Mouse (Mus musculus) liver, adult 2 months (tissue): ENCODE measurements around the gene Ppp3ca. TPM values are rescaled to one million over a fixed set of nuclear protein-coding genes. Genes with fewer than 3 reads are reported as not detected.

Experiments used
- DNase-seq: peaks from one replicate; pipeline ENCODE4 v3.0.0-alpha.2; 2011; ENCODE audit warnings: low read depth, low spot score; ENCODE audit errors: extremely low read depth
- H3K27ac ChIP-seq: fragments of 200-500 bp; replicated peaks from 2 replicates; pipeline ENCODE4 v1.5.1; 2012; ENCODE audit warnings: low read depth, mild to moderate bottlenecking, control low read depth, inconsistent platforms, low read length; ENCODE audit not compliant: insufficient read depth
- H3K27me3 ChIP-seq: fragments of 200-500 bp; 2 replicates; pipeline ENCODE4 v1.6.1; 2012; ENCODE audit warnings: mild to moderate bottlenecking, moderate library complexity, low read length, inconsistent platforms; ENCODE audit not compliant: control insufficient read depth, insufficient read depth
- H3K36me3 ChIP-seq: fragments of 200-500 bp; 2 replicates; pipeline ENCODE4 v1.6.1; 2012; ENCODE audit warnings: low read length, inconsistent platforms; ENCODE audit not compliant: control insufficient read depth, insufficient read depth
- H3K4me1 ChIP-seq: fragments of 200-500 bp; 2 replicates; pipeline ENCODE4 v1.6.1; 2011; ENCODE audit warnings: low read length; ENCODE audit not compliant: control insufficient read depth, insufficient read depth
- H3K4me3 ChIP-seq: fragments of 200-500 bp; 2 replicates; pipeline ENCODE4 v1.5.1; 2011; ENCODE audit warnings: low read depth, mild to moderate bottlenecking, control low read depth, low read length, moderate library complexity; ENCODE audit not compliant: insufficient read depth
- H3K79me2 ChIP-seq: fragments of 200-500 bp; 2 replicates; pipeline ENCODE4 v1.6.1; 2012; ENCODE audit warnings: inconsistent platforms, mild to moderate bottlenecking, low read length, moderate library complexity; ENCODE audit not compliant: control insufficient read depth, insufficient read depth
- H3K9ac ChIP-seq: fragments of 200-500 bp; 2 replicates; pipeline ENCODE4 v1.6.1; 2012; ENCODE audit warnings: low read depth, mild to moderate bottlenecking, control low read depth, inconsistent platforms, low read length
- CTCF ChIP-seq: fragments of 200-500 bp; IDR thresholded peaks from 2 replicates; pipeline ENCODE4 v1.5.1; 2011; ENCODE audit warnings: low read depth, low read length, control low read depth
- POLR2A ChIP-seq: fragments of 200-500 bp; IDR thresholded peaks from 2 replicates; pipeline ENCODE4 v1.6.1; 2011; ENCODE audit warnings: low read length, control low read depth; ENCODE audit not compliant: insufficient read depth; ENCODE audit errors: extremely low read depth
- WGBS: fragments of 180-500 bp; shearing (Covaris S2); methylation state at CpG from one replicate; pipeline ENCODE4 v1.1.7; 2018; 5-methylcytosine and 5-hydroxymethylcytosine counted together
- polyA plus RNA-seq: library from polyadenylated mRNA; depleted of rRNA; stranded (reverse); fragments of >200 nt; gene quantifications from 2 replicates; pipeline ENCODE4 v1.2.3, GENCODE M21; 2012
- total RNA-seq: library from RNA; depleted of rRNA; stranded (reverse); fragments of >200 nt; gene quantifications from 2 replicates; pipeline ENCODE4 v1.2.3, GENCODE M21; 2014

The Ppp3ca gene
- total and polyA plus RNA-seq, 2 experiments = 9.8 to 23.0 TPM

GRCm38 (mm10) chr3:136752126-136752716, 82.3 kb downstream of the Ppp3ca start:
- Histone ChIP-seq H3K9ac (no peak overlapping the region), H3K27me3 (no peaks in the 10 kb centered on the region), H3K27ac (no peak overlapping the region), H3K4me3 (no peak overlapping the region), H3K4me1 (no peaks in the 10 kb centered on the region; the same call in 1 of the 2 replicates), H3K79me2 (peaks cover 29% of the 10 kb centered on the region; the same call in 1 of the 2 replicates), H3K36me3 (no peaks in the 10 kb centered on the region)
- DNase-seq = no peak
- WGBS = 84% methylated on average over 5 of the region's 5 CpGs
- TF ChIP-seq POLR2A (no peak), CTCF (no peak)

GRCm38 (mm10) chr3:136756137-136756536, 86.2 kb downstream of the Ppp3ca start:
- H3K4me1 ChIP-seq = no peaks in the 10 kb centered on the region; the same call in 1 of the 2 replicates
- no peaks in the 10 kb centered on the region for H3K27me3 ChIP-seq
- no peak for DNase-seq
- 86% methylated on average over 6 of the region's 6 CpGs for WGBS
- H3K9ac ChIP-seq = no peak overlapping the region
- H3K79me2 ChIP-seq = peaks cover 17% of the 10 kb centered on the region; the same call in 1 of the 2 replicates
- no peak overlapping the region for H3K4me3 ChIP-seq
- H3K36me3 ChIP-seq = no peaks in the 10 kb centered on the region
- H3K27ac ChIP-seq = no peak overlapping the region
- TF ChIP-seq CTCF (no peak), POLR2A (no peak)

GRCm38 (mm10) chr3:136759446-136759845, 89.5 kb downstream of the Ppp3ca start:
- H3K9ac ChIP-seq = no peak overlapping the region
- no peak for DNase-seq

GRCm38 (mm10) chr3:136761292-136761978, 91.5 kb downstream of the Ppp3ca start:
- peaks cover 6% of the 10 kb centered on the region; the same call in 1 of the 2 replicates for H3K79me2 ChIP-seq
- 75% methylated on average over 7 of the region's 7 CpGs for WGBS
- no peaks in the 10 kb centered on the region; the same call in 1 of the 2 replicates for H3K4me1 ChIP-seq
- no peak for DNase-seq
- no peaks in the 10 kb centered on the region for H3K27me3 ChIP-seq
- TF ChIP-seq POLR2A (no peak), CTCF (no peak)
- H3K4me3 ChIP-seq = no peak overlapping the region
- H3K9ac ChIP-seq = no peak overlapping the region
- no peaks in the 10 kb centered on the region for H3K36me3 ChIP-seq
- H3K27ac ChIP-seq = no peak overlapping the region

More at GRCm38 (mm10) chr3:136759446-136759845, 89.5 kb downstream of the Ppp3ca start:
- Histone ChIP-seq H3K27ac (no peak overlapping the region), H3K27me3 (no peaks in the 10 kb centered on the region), H3K4me3 (no peak overlapping the region), H3K79me2 (peaks cover 11% of the 10 kb centered on the region; the same call in 1 of the 2 replicates), H3K4me1 (no peaks in the 10 kb centered on the region; the same call in 1 of the 2 replicates), H3K36me3 (no peaks in the 10 kb centered on the region)
- TF ChIP-seq CTCF (no peak), POLR2A (no peak)
- WGBS = 89% methylated on average over 12 of the region's 12 CpGs

GRCm38 (mm10) chr3:136761979-136762341, 92.0 kb downstream of the Ppp3ca start:
- no peak overlapping the region for H3K9ac ChIP-seq
- H3K27ac ChIP-seq = no peak overlapping the region
- no peak overlapping the region for H3K4me3 ChIP-seq
- no peak for DNase-seq
- H3K79me2 ChIP-seq = peaks cover 5% of the 10 kb centered on the region
- H3K36me3 ChIP-seq = no peaks in the 10 kb centered on the region
- H3K4me1 ChIP-seq = no peaks in the 10 kb centered on the region; the same call in 1 of the 2 replicates
- no peak for TF ChIP-seq POLR2A
- no peak for TF ChIP-seq CTCF
- no peaks in the 10 kb centered on the region for H3K27me3 ChIP-seq
- WGBS = 88% methylated on average over 1 of the region's 1 CpGs

- no peaks in the 10 kb centered on the region for H3K27me3 ChIP-seq
- H3K4me1 ChIP-seq = no peaks in the 10 kb centered on the region; the same call in 1 of the 2 replicates
- H3K79me2 ChIP-seq = peaks cover 6% of the 10 kb centered on the region
- no peak overlapping the region for H3K4me3 ChIP-seq
- TF ChIP-seq POLR2A (no peak), CTCF (no peak)
- no peak overlapping the region for H3K9ac ChIP-seq
- H3K36me3 ChIP-seq = no peaks in the 10 kb centered on the region
- H3K27ac ChIP-seq = no peak overlapping the region
- no peak for DNase-seq
- 78% methylated on average over 5 of the region's 5 CpGs for WGBS
Measured at GRCm38 (mm10) chr3:136763717-136764270, 93.9 kb downstream of the Ppp3ca start.
